ENCODE assay signal across 13 mouse cellular contexts in the genomic region with DNA sequence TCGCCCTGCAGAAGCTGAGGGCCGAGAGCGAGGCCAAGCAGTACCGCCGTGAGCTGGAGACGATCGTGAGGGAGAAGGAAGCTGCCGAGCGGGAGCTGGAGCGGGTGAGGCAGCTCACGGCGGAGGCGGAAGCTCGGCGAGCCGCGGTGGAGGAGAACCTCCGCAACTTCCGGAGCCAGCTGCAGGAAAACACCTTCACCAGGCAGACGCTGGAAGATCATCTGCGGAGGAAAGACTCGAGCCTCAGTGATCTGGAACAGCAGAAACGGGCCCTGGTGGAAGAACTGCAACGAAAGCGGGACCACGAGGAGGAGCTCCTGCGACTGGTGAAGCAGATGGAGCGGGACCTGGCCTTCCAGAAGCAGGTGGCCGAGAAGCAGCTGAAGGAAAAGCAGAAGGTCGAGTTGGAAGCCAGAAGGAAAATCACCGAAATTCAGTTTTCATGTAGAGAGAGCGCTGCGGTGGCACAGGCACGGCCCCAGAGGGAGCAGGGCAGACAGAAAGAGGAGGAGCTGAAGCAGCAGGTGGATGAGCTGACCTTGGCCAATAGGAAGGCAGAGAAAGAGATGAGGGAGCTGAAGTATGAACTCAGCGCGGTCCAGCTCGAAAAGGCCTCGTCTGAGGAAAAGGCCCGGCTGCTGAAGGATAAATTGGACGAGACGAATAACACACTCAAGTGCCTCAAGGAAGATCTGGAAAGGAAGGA.
DNase-seq lines count a peak whose midpoint lies in the region; ATAC-seq lines count a peak whose summit lies in the region.
"Had no signal": no experiment of that assay in that cellular context is flagged by ENCODE, and none has a peak within 500 bp of the region (broad histone marks: within the 10 kb centered on the region; RNA-seq: fewer than 3 reads in every experiment).

No protein-coding gene starts in this region.

- H3K4me1 ChIP-seq in forebrain, embryonic 13.5 days, result peaks cover 9% of the 10 kb centered on the region
- peaks cover 5% of the 10 kb centered on the region; the same call in 1 of the 2 replicates for H3K4me1 ChIP-seq in forebrain, embryonic 14.5 days (ENCODE audit: control insufficient read depth, insufficient read depth, low read length)
- no peaks in the 10 kb centered on the region for H3K4me1 ChIP-seq in lung, embryonic 15.5 days
- H3K4me1 ChIP-seq: limb, embryonic 13.5 days had no signal

- DNase-seq in forebrain, embryonic 14.5 days (ENCODE audit: low spot score), result no peak
- DNase-seq in lung, adult 18-20 months, result no peak
- DNase-seq in cerebellum, postnatal 10 days, result peak; percentile 33 to 40
- peak; percentile 10 for DNase-seq in naive thymus-derived CD4-positive, alpha-beta T cell, adult 2 months (ENCODE audit: low read depth)
- DNase-seq in thymus, postnatal 14 days, result no peak
- DNase-seq in spleen, adult 18-20 months, result no peak
- DNase-seq: B cell, adult 2 months had no signal

- H3K9me3 ChIP-seq in forebrain, embryonic 13.5 days (replicated peaks), result no peaks in the 10 kb centered on the region
- H3K9me3 ChIP-seq in forebrain, embryonic 14.5 days (replicated peaks; ENCODE audit: control insufficient read depth, low read length), result no peaks in the 10 kb centered on the region
- no peaks in the 10 kb centered on the region for H3K9me3 ChIP-seq in lung, embryonic 15.5 days
- H3K9me3 ChIP-seq: limb, embryonic 13.5 days; midbrain, embryonic 15.5 days had no signal

- no peak overlapping the region for H3K27ac ChIP-seq in forebrain, embryonic 13.5 days
- no peak overlapping the region for H3K27ac ChIP-seq in forebrain, embryonic 14.5 days (ENCODE audit: low read depth, low read length)
- H3K27ac ChIP-seq in lung, embryonic 15.5 days, result no peak overlapping the region
- H3K27ac ChIP-seq: hindbrain, postnatal 0 days; layer of hippocampus, adult 2 months; limb, embryonic 13.5 days; midbrain, embryonic 15.5 days had no signal

- H3K4me3 ChIP-seq in forebrain, embryonic 13.5 days, result no peak overlapping the region
- H3K4me3 ChIP-seq in forebrain, embryonic 14.5 days (ENCODE audit: low read depth, low read length), result no peak overlapping the region
- H3K4me3 ChIP-seq in lung, embryonic 15.5 days, result no peak overlapping the region
- H3K4me3 ChIP-seq: layer of hippocampus, adult 2 months; limb, embryonic 13.5 days; midbrain, embryonic 15.5 days had no signal

- no peaks in the 10 kb centered on the region for H3K27me3 ChIP-seq in forebrain, embryonic 13.5 days
- H3K27me3 ChIP-seq in forebrain, embryonic 14.5 days (replicated peaks; ENCODE audit: control insufficient read depth, insufficient read depth, low read length), result no peaks in the 10 kb centered on the region
- no peaks in the 10 kb centered on the region for H3K27me3 ChIP-seq in lung, embryonic 15.5 days
- H3K27me3 ChIP-seq: limb, embryonic 13.5 days; midbrain, embryonic 15.5 days had no signal

- no peak for ATAC-seq in forebrain, embryonic 13.5 days
- no peak for ATAC-seq in forebrain, embryonic 14.5 days
- no peak for ATAC-seq in lung, embryonic 15.5 days (ENCODE audit: borderline replicate concordance, extremely low read depth, low FRiP score, low TSS enrichment)
- ATAC-seq: hindbrain, postnatal 0 days; midbrain, embryonic 15.5 days had no signal

- WGBS in forebrain, embryonic 13.5 days, result 88% methylated on average over 41 of the region's 41 CpGs
- 90% methylated on average over 41 of the region's 41 CpGs for WGBS in forebrain, embryonic 14.5 days
- WGBS in lung, embryonic 15.5 days, result 85% methylated on average over 41 of the region's 41 CpGs

- H3K9ac ChIP-seq in forebrain, embryonic 13.5 days, result no peak overlapping the region
- H3K9ac ChIP-seq in forebrain, embryonic 14.5 days (ENCODE audit: low read length), result no peak overlapping the region
- no peak overlapping the region for H3K9ac ChIP-seq in lung, embryonic 15.5 days
- H3K9ac ChIP-seq: limb, embryonic 13.5 days; midbrain, embryonic 15.5 days had no signal

- H3K36me3 ChIP-seq in forebrain, embryonic 13.5 days (ENCODE audit: poor library complexity, severe bottlenecking), result peaks cover 71% of the 10 kb centered on the region
- peaks cover 70% of the 10 kb centered on the region for H3K36me3 ChIP-seq in forebrain, embryonic 14.5 days (ENCODE audit: control insufficient read depth, insufficient read depth, low read length)
- peaks cover 5% of the 10 kb centered on the region; the same call in 1 of the 2 replicates for H3K36me3 ChIP-seq in lung, embryonic 15.5 days

- H3K4me2 ChIP-seq in forebrain, embryonic 13.5 days, result peak overlapping the region; percentile 7; the same call in 1 of the 2 replicates
- H3K4me2 ChIP-seq in forebrain, embryonic 14.5 days (ENCODE audit: low read length), result no peak overlapping the region
- 0 out of 2 replicates have a peak overlapping the region, but pooled peaks have one; percentile 7 for H3K4me2 ChIP-seq in lung, embryonic 15.5 days
- H3K4me2 ChIP-seq: limb, embryonic 13.5 days; midbrain, embryonic 15.5 days had no signal

Comparison
In these comparisons a context has a peak if more than half of its experiments do, and no peak if none do; other contexts are left out.
1. DNase-seq: peak in cerebellum, postnatal 10 days (2 of 2) and naive thymus-derived CD4-positive, alpha-beta T cell, adult 2 months (single experiment); none in forebrain, embryonic 14.5 days (single experiment), lung, adult 18-20 months (0 of 2), thymus, postnatal 14 days (single experiment) and spleen, adult 18-20 months (0 of 2).